Mouse (Mus musculus): Measurements from ENCODE around the gene Dmrtc1c1. TPM values are rescaled to one million over a fixed set of nuclear protein-coding genes. Genes with fewer than 3 reads are reported as not detected.
"Not testable (repeated sequence)": the region's sequence is repeated elsewhere in the genome, so short reads cannot be mapped to it uniquely, and the experiment has no call there.

Gene Dmrtc1c1
- not detected in 2 replicates for polyA plus RNA-seq (2012; ENCODE audit: insufficient read depth, insufficient read length, low replicate concordance, missing spikeins)

DNA sequence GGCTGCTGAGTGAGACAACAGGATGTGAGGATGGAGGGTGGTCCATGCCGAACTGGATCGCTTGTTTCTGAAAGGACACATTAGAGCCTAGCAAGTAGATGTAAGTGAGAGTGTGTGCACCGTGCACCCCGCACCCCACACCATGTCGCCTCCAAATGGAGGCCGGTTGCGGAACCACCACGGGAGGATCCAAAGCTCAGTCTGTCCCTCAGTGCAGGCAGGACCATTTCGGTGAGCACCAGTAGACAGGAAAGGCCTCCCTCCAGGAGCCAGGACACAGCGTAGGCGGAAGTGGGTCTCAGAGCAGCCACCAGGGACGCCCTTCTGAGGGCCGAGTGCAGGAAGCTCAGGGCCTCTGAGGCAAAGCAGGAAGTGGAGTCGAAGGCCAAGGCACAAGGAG lies at the start of gene Dmrtc1c1:
Gene Dmrtc1c1 (plus strand): TSS at position 301 of the 400 bp plus-strand sequence.
- H3K4me3 ChIP-seq (ENCODE audit: insufficient read depth, low read depth, low read length); H3K4me1 ChIP-seq (ENCODE audit: control insufficient read depth, insufficient read depth, low read length); H3K27ac ChIP-seq (ENCODE audit: insufficient read depth, low read depth, low read length): not testable (repeated sequence)
- 80% methylated on average over 2 of the region's 14 CpGs for WGBS

DNA sequence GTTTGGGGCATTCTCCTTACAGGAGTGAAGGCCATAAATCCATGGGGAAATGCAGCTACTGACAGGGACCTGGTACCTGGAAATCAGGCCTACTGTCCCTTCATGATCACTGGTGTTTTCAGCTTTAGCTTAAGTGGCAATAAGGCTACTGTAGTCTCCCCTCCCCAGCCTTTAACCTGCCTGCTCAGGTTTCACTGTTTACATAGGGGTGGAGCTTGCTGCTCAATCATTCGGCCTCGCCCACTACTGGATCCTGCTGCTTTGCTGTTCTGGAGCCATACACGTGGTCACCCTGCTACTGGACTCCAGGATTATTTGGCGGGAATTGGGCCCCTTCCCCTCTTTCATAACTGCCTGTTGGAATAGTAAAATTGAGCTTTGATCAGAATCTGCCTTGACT lies 36.9 kb upstream of the Dmrtc1c1 start:
- H3K27ac ChIP-seq (ENCODE audit: insufficient read depth, low read depth, low read length), result no peak overlapping the region
- WGBS, result 70% methylated on average over 4 of the region's 4 CpGs
- TF ChIP-seq POLR2A (IDR thresholded peaks at IDR 0.05; ENCODE audit: insufficient read depth, low read depth, low read length) (no peak), CTCF (IDR thresholded peaks at IDR 0.05; ENCODE audit: insufficient read depth, low read depth, low read length) (no peak)
- H3K4me3 ChIP-seq (ENCODE audit: insufficient read depth, low read depth, low read length), result no peak overlapping the region
- no peaks in the 10 kb centered on the region for H3K4me1 ChIP-seq (ENCODE audit: control insufficient read depth, insufficient read depth, low read length)

DNA sequence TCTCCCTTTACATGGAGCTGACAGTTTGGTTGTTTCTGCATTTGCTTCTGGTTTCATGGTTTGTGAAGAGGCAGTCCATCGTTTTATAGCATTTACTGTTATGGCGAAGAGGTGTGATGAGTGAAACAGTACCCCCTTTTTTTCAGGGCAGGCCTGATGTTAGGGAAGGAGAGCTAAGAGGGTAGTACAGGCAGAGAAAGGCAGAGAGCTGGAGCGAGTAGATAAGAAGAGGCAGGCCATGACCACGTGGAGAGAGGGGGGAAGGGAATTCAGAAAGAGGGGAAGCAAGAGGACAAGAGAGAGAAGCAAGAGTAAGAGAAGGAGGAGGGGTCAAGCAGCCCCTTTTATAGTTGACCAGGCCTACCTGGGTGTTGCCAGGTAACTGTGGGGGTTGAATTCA lies 9.5 kb downstream of the Dmrtc1c1 start:
- WGBS, result 66% methylated on average over 4 of the region's 4 CpGs
- TF ChIP-seq POLR2A (IDR thresholded peaks at IDR 0.05; ENCODE audit: insufficient read depth, low read depth, low read length) (no peak), CTCF (IDR thresholded peaks at IDR 0.05; ENCODE audit: insufficient read depth, low read depth, low read length) (no peak)
- Histone ChIP-seq H3K27ac (ENCODE audit: insufficient read depth, low read depth, low read length) (no peak overlapping the region), H3K4me3 (ENCODE audit: insufficient read depth, low read depth, low read length) (no peak overlapping the region), H3K4me1 (ENCODE audit: control insufficient read depth, insufficient read depth, low read length) (no peaks in the 10 kb centered on the region)

DNA sequence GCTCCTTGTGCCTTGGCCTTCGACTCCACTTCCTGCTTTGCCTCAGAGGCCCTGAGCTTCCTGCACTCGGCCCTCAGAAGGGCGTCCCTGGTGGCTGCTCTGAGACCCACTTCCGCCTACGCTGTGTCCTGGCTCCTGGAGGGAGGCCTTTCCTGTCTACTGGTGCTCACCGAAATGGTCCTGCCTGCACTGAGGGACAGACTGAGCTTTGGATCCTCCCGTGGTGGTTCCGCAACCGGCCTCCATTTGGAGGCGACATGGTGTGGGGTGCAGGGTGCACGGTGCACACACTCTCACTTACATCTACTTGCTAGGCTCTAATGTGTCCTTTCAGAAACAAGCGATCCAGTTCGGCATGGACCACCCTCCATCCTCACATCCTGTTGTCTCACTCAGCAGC lies 51.8 kb downstream of the Dmrtc1c1 start, which contains the start of gene Dmrtc1c2:
Gene Dmrtc1c2 (minus strand): TSS at position 101 of the 400 bp plus-strand sequence.
- H3K4me1 ChIP-seq (ENCODE audit: control insufficient read depth, insufficient read depth, low read length); H3K27ac ChIP-seq (ENCODE audit: insufficient read depth, low read depth, low read length); H3K4me3 ChIP-seq (ENCODE audit: insufficient read depth, low read depth, low read length): not testable (repeated sequence)
- WGBS, result 83% methylated on average over 1 of the region's 13 CpGs

Other genes starting within 250 kb of the Dmrtc1c1 start
- gene Phka1, start 158.7 kb upstream of the Dmrtc1c1 start, polyA plus RNA-seq (2012; ENCODE audit: insufficient read depth, insufficient read length, low replicate concordance, missing spikeins), result not detected in 2 replicates
- not detected in 2 replicates for gene Gm3880, start 116.0 kb upstream of the Dmrtc1c1 start, polyA plus RNA-seq (2012; ENCODE audit: insufficient read depth, insufficient read length, low replicate concordance, missing spikeins)
- gene Gm9112, start 95.3 kb upstream of the Dmrtc1c1 start, polyA plus RNA-seq (2012; ENCODE audit: insufficient read depth, insufficient read length, low replicate concordance, missing spikeins), result not detected in 2 replicates
- not detected in 2 replicates for gene Dmrtc1b, start 95.1 kb upstream of the Dmrtc1c1 start, polyA plus RNA-seq (2012; ENCODE audit: insufficient read depth, insufficient read length, low replicate concordance, missing spikeins)
- gene Dmrtc1c2, start 51.7 kb downstream of the Dmrtc1c1 start, polyA plus RNA-seq (2012; ENCODE audit: insufficient read depth, insufficient read length, low replicate concordance, missing spikeins), result not detected in 2 replicates
- not detected in 2 replicates for gene 1700031F05Rik, start 65.0 kb downstream of the Dmrtc1c1 start, polyA plus RNA-seq (2012; ENCODE audit: insufficient read depth, insufficient read length, low replicate concordance, missing spikeins)
- not detected in 2 replicates for gene Dmrtc1a, start 105.7 kb downstream of the Dmrtc1c1 start, polyA plus RNA-seq (2012; ENCODE audit: insufficient read depth, insufficient read length, low replicate concordance, missing spikeins)
- gene 1700011M02Rik, start 105.9 kb downstream of the Dmrtc1c1 start, polyA plus RNA-seq (2012; ENCODE audit: insufficient read depth, insufficient read length, low replicate concordance, missing spikeins), result not detected in 2 replicates
- gene 1700018G05Rik, start 125.4 kb downstream of the Dmrtc1c1 start, polyA plus RNA-seq (2012; ENCODE audit: insufficient read depth, insufficient read length, low replicate concordance, missing spikeins), result not detected in 2 replicates